15 mouse cellular contexts compared by ENCODE assay signal in genomic region chr15:60708678-60709077, GRCm38 (mm10).
DNase-seq lines count a peak whose midpoint lies in the region; ATAC-seq lines count a peak whose summit lies in the region.
"Had no signal": no experiment of that assay in that cellular context is flagged by ENCODE, and none has a peak within 500 bp of the region (broad histone marks: within the 10 kb centered on the region; RNA-seq: fewer than 3 reads in every experiment).

No protein-coding gene starts in this region.

- H3K9ac ChIP-seq in midbrain, embryonic 11.5 days (ENCODE audit: low read length) = no peak overlapping the region
- H3K9ac ChIP-seq in midbrain, embryonic 16.5 days (ENCODE audit: low read depth, low read length) = no peak overlapping the region

- H3K9me3 ChIP-seq in midbrain, embryonic 11.5 days (ENCODE audit: control insufficient read depth, low read length) = no peaks in the 10 kb centered on the region
- H3K9me3 ChIP-seq in midbrain, embryonic 16.5 days (replicated peaks; ENCODE audit: control insufficient read depth, low read length, poor library complexity, severe bottlenecking) = no peaks in the 10 kb centered on the region
- H3K9me3 ChIP-seq: hindbrain, embryonic 10.5 days; megakaryocyte, embryonic 14.5 days had no signal

- H3K4me2 ChIP-seq in midbrain, embryonic 11.5 days = no peak overlapping the region
- no peak overlapping the region for H3K4me2 ChIP-seq in midbrain, embryonic 16.5 days (ENCODE audit: low read length)
- H3K4me2 ChIP-seq: heart, embryonic 11.5 days had no signal

- no peak overlapping the region for H3K4me3 ChIP-seq in midbrain, embryonic 11.5 days (ENCODE audit: low read depth, low read length)
- H3K4me3 ChIP-seq in midbrain, embryonic 16.5 days (ENCODE audit: low read depth, low read length) = no peak overlapping the region
- H3K4me3 ChIP-seq: hindbrain, embryonic 10.5 days; megakaryocyte, embryonic 14.5 days had no signal

- no peaks in the 10 kb centered on the region for H3K36me3 ChIP-seq in midbrain, embryonic 11.5 days (ENCODE audit: control insufficient read depth, insufficient read depth, low read length)
- H3K36me3 ChIP-seq in midbrain, embryonic 16.5 days (ENCODE audit: control insufficient read depth, insufficient read depth, low read length) = no peaks in the 10 kb centered on the region
- H3K36me3 ChIP-seq: G1E; hindbrain, embryonic 10.5 days had no signal

- DNase-seq in cerebellum, postnatal 10 days = peak; percentile 20 to 35
- DNase-seq in cerebellum, adult 11-12 months = no peak
- DNase-seq in midbrain, embryonic 11.5 days (ENCODE audit: low spot score, missing footprints) = no peak
- peak; percentile 48 for DNase-seq in embryo, embryonic 9.5 days (ENCODE audit: extremely low spot score)
- DNase-seq in mesoderm, embryonic 11.5 days (ENCODE audit: low read depth, low spot score) = peak; percentile 72
- DNase-seq in gastrocnemius, postnatal 25 days = no peak
- DNase-seq in left cerebral cortex, adult 11 months (ENCODE audit: low spot score) = no peak
- DNase-seq: cerebellum, adult 9-11 months; right cerebral cortex, postnatal 14 days; thymus, adult 18-20 months had no signal

- 0 out of 2 replicates have a peak, but pooled peaks have one; percentile 55 for ATAC-seq in midbrain, embryonic 11.5 days (ENCODE audit: low FRiP score)
- no peak for ATAC-seq in midbrain, embryonic 16.5 days

- no peaks in the 10 kb centered on the region for H3K27me3 ChIP-seq in midbrain, embryonic 11.5 days (ENCODE audit: control insufficient read depth, insufficient read depth, low read length)
- no peaks in the 10 kb centered on the region for H3K27me3 ChIP-seq in midbrain, embryonic 16.5 days (ENCODE audit: control insufficient read depth, insufficient read depth, low read depth, low read length)
- H3K27me3 ChIP-seq: megakaryocyte, embryonic 14.5 days had no signal

- no peak overlapping the region for H3K27ac ChIP-seq in midbrain, embryonic 11.5 days (ENCODE audit: low read depth, low read length)
- H3K27ac ChIP-seq in midbrain, embryonic 16.5 days (ENCODE audit: low read length) = no peak overlapping the region
- H3K27ac ChIP-seq: hindbrain, embryonic 10.5 days had no signal

- no peaks in the 10 kb centered on the region for H3K4me1 ChIP-seq in midbrain, embryonic 11.5 days (ENCODE audit: control insufficient read depth, insufficient read depth, low read length)
- no peaks in the 10 kb centered on the region for H3K4me1 ChIP-seq in midbrain, embryonic 16.5 days (ENCODE audit: control insufficient read depth, insufficient read depth, low read length)
- H3K4me1 ChIP-seq: megakaryocyte, embryonic 14.5 days had no signal

Comparison
In these comparisons a context has a peak if more than half of its experiments do, and no peak if none do; other contexts are left out.
1. DNase-seq: peak in cerebellum, postnatal 10 days (2 of 2), embryo, embryonic 9.5 days (single experiment) and mesoderm, embryonic 11.5 days (single experiment); none in cerebellum, adult 11-12 months (single experiment), midbrain, embryonic 11.5 days (single experiment), gastrocnemius, postnatal 25 days (single experiment) and left cerebral cortex, adult 11 months (single experiment).